Mouse (Mus musculus) ES-E14 (cell line): ENCODE measurements around the gene Arl11. TPM values are rescaled to one million over a fixed set of nuclear protein-coding genes. Genes with fewer than 3 reads are reported as not detected.

ENCODE experiments used
- DNase-seq: peaks from one replicate; pipeline ENCODE4 v3.0.0-alpha.2; 2013; ENCODE audit warnings: low read depth, low spot score
- H3K27ac ChIP-seq: 2 replicates; pipeline ENCODE4 v1.5.1; 2012; ENCODE audit warnings: low read depth, mild to moderate bottlenecking, low read length, moderate library complexity, mixed read lengths; ENCODE audit not compliant: poor library complexity, insufficient read depth, severe bottlenecking
- H3K36me3 ChIP-seq: 2 replicates; pipeline ENCODE4 v1.6.1; 2012; ENCODE audit warnings: mild to moderate bottlenecking, low read length, moderate library complexity, mixed read lengths; ENCODE audit not compliant: control insufficient read depth, poor library complexity, insufficient read depth, severe bottlenecking
- H3K4me1 ChIP-seq, 2 experiments: fragments of 150-350 bp in 1 of 2; sonication (generic) in 1 of 2; 2 replicates each; pipeline ENCODE4 v1.6.1; 2012; ENCODE audit warnings: low read length in 2 of 2, mild to moderate bottlenecking in 1 of 2, mixed read lengths in 1 of 2; ENCODE audit not compliant: control insufficient read depth in 2 of 2, insufficient read depth in 2 of 2, poor library complexity in 1 of 2
- H3K4me3 ChIP-seq, 2 experiments: fragments of 150-350 bp in 1 of 2; sonication (generic) in 1 of 2; 2 replicates each; pipeline ENCODE4 v1.5.1; 2012; ENCODE audit warnings: low read length in 2 of 2, low read depth in 1 of 2, mild to moderate bottlenecking in 1 of 2, mixed read lengths in 1 of 2; ENCODE audit not compliant: insufficient read depth in 1 of 2, poor library complexity in 1 of 2, severe bottlenecking in 1 of 2
- H3K9ac ChIP-seq: 2 replicates; pipeline ENCODE4 v1.6.1; 2012; ENCODE audit warnings: low read depth, mild to moderate bottlenecking, low read length, mixed read lengths; ENCODE audit not compliant: poor library complexity, insufficient read depth, severe bottlenecking
- H3K9me3 ChIP-seq: fragments of 150-350 bp; sonication (generic); 2 replicates; pipeline ENCODE4 v1.6.1; 2012; ENCODE audit warnings: low read depth, mild to moderate bottlenecking, low read length; ENCODE audit not compliant: control insufficient read depth, insufficient read depth
- CHD2 ChIP-seq: IDR thresholded peaks from 2 replicates; pipeline ENCODE4 v1.6.1; 2014; ENCODE audit warnings: mild to moderate bottlenecking, low read depth, low read length, inconsistent platforms
- HCFC1 ChIP-seq: IDR thresholded peaks from 2 replicates; pipeline ENCODE4 v1.6.1; 2012; ENCODE audit warnings: low read length, inconsistent platforms, borderline replicate concordance; ENCODE audit not compliant: insufficient read depth
- MAFK ChIP-seq: IDR thresholded peaks from 2 replicates; pipeline ENCODE4 v1.6.1; 2014; ENCODE audit warnings: mild to moderate bottlenecking, low read depth, low read length, inconsistent platforms; ENCODE audit not compliant: insufficient read depth
- ZC3H11A ChIP-seq: IDR thresholded peaks from 2 replicates; pipeline ENCODE4 v1.6.1; 2012; ENCODE audit warnings: low read depth, mild to moderate bottlenecking, inconsistent platforms, low read length, borderline replicate concordance
- ZNF384 ChIP-seq: IDR thresholded peaks from 2 replicates; pipeline ENCODE4 v1.6.1; 2012; ENCODE audit warnings: low read depth, low read length, inconsistent platforms
- in situ Hi-C, 2 experiments: fragments of 600-800 bp; cut with MboI; formaldehyde crosslinking; loops; one replicate each; pipeline ENCODE4 v1.15.1; 2025; ENCODE audit warnings: low sequenced_read_pairs in 2 of 2, inconsistent platforms in 1 of 2; ENCODE audit not compliant: unreplicated experiment in 2 of 2
- total RNA-seq: library from RNA; depleted of rRNA; stranded (reverse); fragments of 300-350 nt; gene quantifications from 2 replicates; pipeline ENCODE4 v1.2.3, GENCODE M21; 2012

Gene Arl11
- total RNA-seq, 1 experiment = not detected

DNA sequence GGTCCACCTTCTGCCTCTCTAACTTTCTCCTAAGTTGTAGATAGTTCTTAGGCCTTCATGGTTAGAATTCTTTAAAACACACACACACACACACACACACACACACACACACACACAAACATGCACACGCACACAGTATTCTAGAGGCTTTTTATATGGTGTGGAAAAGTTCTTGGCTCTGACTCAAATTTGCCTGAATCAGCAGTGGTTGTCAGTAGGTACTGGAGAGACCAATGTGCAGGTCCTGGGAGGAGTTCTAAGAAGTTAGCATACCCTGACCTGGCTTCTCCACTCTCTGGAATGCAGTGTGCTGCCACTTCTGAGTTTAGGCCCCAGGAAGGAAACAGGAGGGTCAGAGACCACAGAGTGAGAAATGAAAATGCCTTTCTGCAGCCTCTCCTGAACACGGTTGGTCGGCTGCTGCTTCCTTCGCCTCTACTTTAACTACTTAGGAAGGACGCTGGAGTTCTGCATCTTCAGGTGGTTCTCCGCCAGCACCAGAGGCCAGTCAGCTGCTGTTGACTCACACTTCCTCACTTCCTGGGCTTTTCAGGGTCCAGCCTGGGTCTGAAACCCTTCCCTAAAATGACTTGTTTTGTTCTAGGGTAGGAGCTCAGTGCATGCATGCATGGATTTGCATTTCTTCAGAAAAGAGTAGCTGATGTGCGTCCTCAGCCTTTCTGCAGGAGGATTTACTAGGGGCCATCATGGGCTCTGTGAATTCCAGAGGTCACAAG, 651 bp downstream of the Arl11 start:
- Histone ChIP-seq H3K4me3 (no peak overlapping the region), H3K9me3 (no peaks in the 10 kb centered on the region), H3K4me1 (peaks cover 2 to 6% of the 10 kb centered on the region in 2 experiments; a peak in 1 of 4 replicates), H3K27ac (no peak overlapping the region), H3K36me3 (no peaks in the 10 kb centered on the region), H3K9ac (no peak overlapping the region)
- in situ Hi-C loops = no loop called here
- no peak for TF ChIP-seq CHD2
- no peak for TF ChIP-seq HCFC1
- no peak for TF ChIP-seq ZNF384
- no peak for DNase-seq

DNA sequence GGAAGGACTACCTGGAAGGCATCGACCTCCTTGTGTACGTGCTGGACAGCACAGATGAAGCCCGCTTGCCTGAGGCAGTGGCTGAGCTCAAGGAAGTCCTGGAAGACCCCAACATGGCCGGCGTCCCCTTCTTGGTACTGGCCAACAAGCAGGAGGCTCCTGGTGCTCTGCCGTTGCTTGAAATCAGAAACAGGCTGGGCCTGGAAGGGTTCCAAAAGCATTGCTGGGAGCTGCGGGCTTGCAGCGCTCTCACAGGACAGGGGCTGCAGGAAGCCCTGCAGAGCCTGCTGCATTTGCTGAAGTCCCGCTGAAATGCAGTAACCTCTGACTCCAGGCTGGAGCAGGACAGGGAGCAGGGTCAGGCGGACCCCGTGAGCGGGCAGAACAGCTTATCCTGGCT, 1.4 kb downstream of the Arl11 start:
- Histone ChIP-seq H3K9me3 (no peaks in the 10 kb centered on the region), H3K27ac (no peak overlapping the region), H3K4me3 (no peak overlapping the region), H3K36me3 (no peaks in the 10 kb centered on the region), H3K4me1 (peaks cover 2 to 6% of the 10 kb centered on the region in 2 experiments; a peak in 1 of 4 replicates), H3K9ac (no peak overlapping the region)
- in situ Hi-C loops = no loop called here
- no peak for DNase-seq
- TF ChIP-seq CHD2 (no peak), ZNF384 (no peak), MAFK (no peak)

DNA sequence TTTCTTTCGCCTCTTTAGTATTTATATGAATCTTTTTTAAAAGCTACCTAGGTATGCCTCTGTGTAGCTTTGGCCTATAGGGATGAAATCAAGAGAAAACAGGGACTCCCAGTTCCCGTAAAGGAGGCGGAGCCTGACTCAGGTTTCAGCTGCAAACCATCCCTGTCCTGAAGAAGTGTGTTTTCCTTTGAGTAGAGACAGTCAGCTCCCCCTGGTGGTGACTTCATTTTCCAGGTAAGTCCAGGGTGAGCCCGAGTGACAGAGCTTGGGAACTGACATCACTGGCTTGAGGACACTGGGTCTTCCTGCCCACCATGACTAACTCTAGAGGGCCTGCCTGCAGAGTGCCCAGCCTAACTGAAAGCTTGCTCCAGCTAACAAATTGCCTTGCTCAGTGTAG, 7.3 kb downstream of the Arl11 start:
- peak; percentile 96 for DNase-seq
- peak overlapping the region in 1 of 2 experiments; percentile 50; a peak in 2 of 4 replicates for H3K4me3 ChIP-seq
- in situ Hi-C loops = no loop called here

DNA sequence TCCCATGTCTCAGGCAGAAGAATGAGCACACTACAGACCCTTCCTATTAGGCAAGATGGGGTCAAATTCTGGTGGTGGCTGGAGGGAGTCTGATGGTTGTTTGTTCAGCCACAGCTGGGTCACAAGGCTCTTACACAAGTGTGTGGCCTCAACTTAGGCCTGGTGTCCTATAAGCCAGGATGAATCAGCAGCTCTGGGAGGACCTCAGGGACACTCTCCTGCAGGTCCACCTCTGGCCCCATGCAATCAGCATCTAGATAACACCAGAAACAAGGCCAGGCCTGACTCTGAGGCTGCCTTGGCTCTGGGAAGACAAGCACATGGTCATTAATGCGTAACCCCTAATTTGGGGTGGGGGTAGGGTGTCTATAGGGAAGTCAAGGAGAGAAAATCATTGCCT, 11.2 kb downstream of the Arl11 start:
- no peak overlapping the region for H3K27ac ChIP-seq
- no peak overlapping the region for H3K9ac ChIP-seq
- TF ChIP-seq ZC3H11A (no peak), MAFK (no peak), CHD2 (no peak), ZNF384 (no peak), HCFC1 (no peak)
- no peaks in the 10 kb centered on the region for H3K36me3 ChIP-seq
- in situ Hi-C loops = no loop called here
- DNase-seq = no peak
- H3K4me1 ChIP-seq = 0 out of 4 replicates have a peak, but pooled peaks cover 0 to 3% of the 10 kb centered on the region in 2 experiments
- H3K4me3 ChIP-seq = no peak overlapping the region
- no peaks in the 10 kb centered on the region for H3K9me3 ChIP-seq

More for the DNA sequence above, 7.3 kb downstream of the Arl11 start:
- no peaks in the 10 kb centered on the region for H3K36me3 ChIP-seq
- H3K4me1 ChIP-seq = 0 out of 4 replicates have a peak, but pooled peaks cover 0 to 5% of the 10 kb centered on the region in 2 experiments
- H3K9ac ChIP-seq = no peak overlapping the region
- H3K9me3 ChIP-seq = no peaks in the 10 kb centered on the region
- no peak for TF ChIP-seq ZNF384
- no peak; the same call in 1 of the 2 replicates for TF ChIP-seq ZC3H11A
- TF ChIP-seq HCFC1 = no peak
- TF ChIP-seq CHD2 = no peak
- no peak for TF ChIP-seq MAFK
- H3K27ac ChIP-seq = no peak overlapping the region

DNA sequence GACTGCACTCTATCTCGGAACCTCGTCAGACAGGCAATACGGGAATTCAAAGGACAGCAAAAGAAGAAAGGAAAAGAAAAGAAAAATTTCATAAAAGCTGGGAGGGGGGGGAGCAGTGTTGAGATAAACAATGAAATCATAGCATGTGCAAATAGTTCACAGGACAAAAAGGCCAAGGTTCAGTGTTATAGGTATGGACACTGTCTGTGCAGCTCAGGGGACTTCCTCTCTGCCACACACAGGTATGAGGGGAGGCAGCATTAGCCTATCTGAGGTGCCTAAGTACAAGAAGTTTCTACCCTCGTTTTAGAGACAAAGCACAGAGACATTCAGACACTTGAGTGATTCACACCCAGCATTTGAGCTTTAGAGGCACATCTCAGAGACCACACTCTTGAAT, 11.6 kb downstream of the Arl11 start:
- 0 out of 4 replicates have a peak, but pooled peaks cover 0 to 3% of the 10 kb centered on the region in 2 experiments for H3K4me1 ChIP-seq
- H3K9ac ChIP-seq = no peak overlapping the region
- no peaks in the 10 kb centered on the region for H3K36me3 ChIP-seq
- in situ Hi-C loops = no loop called here
- no peak overlapping the region for H3K27ac ChIP-seq
- H3K4me3 ChIP-seq = no peak overlapping the region
- no peak for DNase-seq
- TF ChIP-seq ZC3H11A = no peak
- TF ChIP-seq MAFK = no peak
- TF ChIP-seq CHD2 = no peak
- no peaks in the 10 kb centered on the region for H3K9me3 ChIP-seq
